8 mouse cellular contexts compared by ENCODE assay signal in genomic region chr5:53523046-53523445, GRCm38 (mm10). TPM values are rescaled to one million over a fixed set of nuclear protein-coding genes. Genes with fewer than 3 reads are reported as not detected.
DNase-seq lines count a peak whose midpoint lies in the region; ATAC-seq lines count a peak whose summit lies in the region.

No protein-coding gene starts in this region.

- no peak overlapping the region for H3K4me2 ChIP-seq in kidney, embryonic 14.5 days (replicated peaks; ENCODE audit: low read depth, low read length)
- no peak overlapping the region for H3K4me2 ChIP-seq in midbrain, embryonic 11.5 days

- H3K4me3 ChIP-seq in kidney, embryonic 14.5 days (ENCODE audit: low read length): no peak overlapping the region
- H3K4me3 ChIP-seq in midbrain, embryonic 11.5 days (ENCODE audit: low read depth, low read length): no peak overlapping the region

- H3K4me1 ChIP-seq in kidney, embryonic 14.5 days (ENCODE audit: control insufficient read depth, insufficient read depth, low read length): no peaks in the 10 kb centered on the region
- H3K4me1 ChIP-seq in midbrain, embryonic 11.5 days (ENCODE audit: control insufficient read depth, insufficient read depth, low read length): peaks cover 10% of the 10 kb centered on the region

- intact Hi-C loops in gastrocnemius, postnatal 36 days (cut with DNase I): no loop called here

- no peak for ATAC-seq in kidney, embryonic 14.5 days (ENCODE audit: low FRiP score, low TSS enrichment)
- ATAC-seq in midbrain, embryonic 11.5 days (ENCODE audit: low FRiP score): no peak

- no peak overlapping the region for H3K9ac ChIP-seq in kidney, embryonic 14.5 days (ENCODE audit: low read depth, low read length)
- no peak overlapping the region for H3K9ac ChIP-seq in midbrain, embryonic 11.5 days (ENCODE audit: low read length)

- DNase-seq in kidney, adult 18-20 months: peak; percentile 15
- peak; percentile 87 for DNase-seq in adrenal gland, postnatal 25 days
- DNase-seq in gastrocnemius, postnatal 36 days: peak; percentile 49 to 65
- peak; percentile 44 to 55 for DNase-seq in kidney, postnatal 25 days
- DNase-seq in lung, postnatal 4 days: peak; percentile 72 to 88
- no peak for DNase-seq in spleen, postnatal 4 days (ENCODE audit: low spot score in 2 of 2)
- DNase-seq in midbrain, embryonic 11.5 days (ENCODE audit: low spot score, missing footprints): no peak

- 39% methylated on average over 3 of the region's 3 CpGs for WGBS in kidney, embryonic 14.5 days
- WGBS in midbrain, embryonic 11.5 days: 77% methylated on average over 3 of the region's 3 CpGs

- H3K27ac ChIP-seq in kidney, embryonic 14.5 days (ENCODE audit: low read depth, low read length): no peak overlapping the region
- H3K27ac ChIP-seq in midbrain, embryonic 11.5 days (ENCODE audit: low read depth, low read length): no peak overlapping the region

- no peaks in the 10 kb centered on the region for H3K36me3 ChIP-seq in kidney, embryonic 14.5 days (ENCODE audit: control insufficient read depth, insufficient read depth, low read length)
- no peaks in the 10 kb centered on the region for H3K36me3 ChIP-seq in midbrain, embryonic 11.5 days (ENCODE audit: control insufficient read depth, insufficient read depth, low read length)

- H3K9me3 ChIP-seq in kidney, embryonic 14.5 days (ENCODE audit: control insufficient read depth, low read length): no peaks in the 10 kb centered on the region
- H3K9me3 ChIP-seq in midbrain, embryonic 11.5 days (ENCODE audit: control insufficient read depth, low read length): no peaks in the 10 kb centered on the region

- H3K27me3 ChIP-seq in kidney, embryonic 14.5 days (ENCODE audit: control insufficient read depth, insufficient read depth, low read length): no peaks in the 10 kb centered on the region
- H3K27me3 ChIP-seq in midbrain, embryonic 11.5 days (ENCODE audit: control insufficient read depth, insufficient read depth, low read length): no peaks in the 10 kb centered on the region

RNA-seq across cellular contexts. Expression of gene Rbpj, which starts 57.1 kb away (rescaled TPM):
- 25.8 and 47.4 TPM in 2 replicates for polyA plus RNA-seq in kidney, embryonic 14.5 days (2014; fragmentation: Nextera tagmentation; extraction: Ambion mirVana)
- total RNA-seq in adrenal gland, postnatal 25 days (2021): 37.7 and 42.6 TPM in 2 replicates
- total RNA-seq in gastrocnemius, postnatal 36 days (2021): 10 to 100 TPM; 14.1 to 23.8 TPM
- polyA plus RNA-seq in midbrain, embryonic 11.5 days (2014; fragmentation: Nextera tagmentation; extraction: Ambion mirVana): 63.0 and 69.1 TPM in 2 replicates

Comparison
In these comparisons a context has a peak if more than half of its experiments do, and no peak if none do; other contexts are left out.
1. DNase-seq: peak in kidney, adult 18-20 months (single experiment), adrenal gland, postnatal 25 days (single experiment), gastrocnemius, postnatal 36 days (2 of 2), kidney, postnatal 25 days (2 of 2) and lung, postnatal 4 days (2 of 2); none in spleen, postnatal 4 days (0 of 2) and midbrain, embryonic 11.5 days (single experiment).